Mouse (Mus musculus) brain, embryonic 14.5 days (tissue): Measurements from ENCODE around the gene Sept11. TPM values are rescaled to one million over a fixed set of nuclear protein-coding genes. Genes with fewer than 3 reads are reported as not detected.

Source experiments
- DNase-seq: peaks from one replicate; pipeline ENCODE4 v3.0.0-alpha.2; 2011; ENCODE audit warnings: low read depth
- CTCF ChIP-seq: fragments of 200-500 bp; IDR thresholded peaks from 2 replicates; pipeline ENCODE4 v1.5.1; 2012; ENCODE audit warnings: inconsistent platforms, mild to moderate bottlenecking, moderate library complexity, borderline replicate concordance; ENCODE audit not compliant: insufficient read depth, insufficient read length; ENCODE audit errors: extremely low read depth
- POLR2A ChIP-seq: fragments of 200-500 bp; IDR thresholded peaks from 2 replicates; pipeline ENCODE4 v1.6.1; 2012; ENCODE audit warnings: mild to moderate bottlenecking, inconsistent platforms, borderline replicate concordance; ENCODE audit not compliant: poor library complexity, insufficient read depth, insufficient read length, severe bottlenecking; ENCODE audit errors: extremely low read depth
- polyA plus RNA-seq: library from polyadenylated mRNA; depleted of rRNA; stranded (reverse); fragments of >200 nt; gene quantifications from 2 replicates; pipeline ENCODE4 v1.2.3, GENCODE M21; 2012

The Sept11 gene
- polyA plus RNA-seq, 1 experiment: 133 TPM

DNA sequence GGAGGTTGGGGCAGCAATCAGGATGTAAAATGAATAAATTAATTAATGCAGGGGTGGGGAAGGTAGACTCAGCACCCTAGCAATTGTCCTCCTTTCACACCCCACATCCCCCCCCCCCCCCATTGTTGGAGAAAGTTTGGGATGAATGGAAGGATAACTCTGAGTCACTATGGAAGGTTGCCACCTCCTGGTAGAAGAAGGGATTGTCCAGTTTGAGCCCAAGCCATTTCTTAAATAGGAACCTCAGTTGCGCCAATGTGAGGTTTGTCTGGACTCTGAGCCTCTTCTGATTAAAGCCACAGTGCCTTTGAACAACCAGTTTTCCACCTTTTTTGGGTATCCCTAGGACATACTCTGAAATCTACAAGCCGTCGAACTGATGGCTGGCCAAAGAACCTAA is 70.3 kb downstream of the Sept11 start:
- TF ChIP-seq POLR2A (no peak), CTCF (peak; percentile 63; the same call in 1 of the 2 replicates)
- DNase-seq: peak; percentile 66

- DNase-seq: no peak
- TF ChIP-seq CTCF (no peak), POLR2A (no peak)
Measured at GRCm38 (mm10) chr5:93167919-93168516, 74.8 kb downstream of the Sept11 start.

DNA sequence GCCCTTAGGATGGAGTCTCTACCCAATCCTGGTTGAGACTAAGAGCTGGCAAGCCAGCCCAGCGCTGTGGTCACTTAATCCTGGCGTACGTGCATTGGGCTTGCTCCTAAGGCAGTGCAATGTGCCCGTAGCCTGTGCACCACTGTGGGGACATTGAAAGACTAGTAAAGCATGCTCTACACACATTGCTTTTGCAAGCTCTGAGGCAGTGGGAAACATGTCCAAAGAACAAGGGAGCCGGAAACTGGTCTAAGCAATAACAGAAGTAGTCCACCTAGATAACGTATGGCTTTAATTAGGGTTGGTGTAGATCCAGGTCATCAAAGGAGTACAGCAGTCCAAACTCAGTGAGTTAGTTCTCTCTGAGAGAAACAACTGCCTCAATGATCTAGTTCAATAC is 75.4 kb downstream of the Sept11 start:
- DNase-seq: no peak
- TF ChIP-seq POLR2A: no peak
- TF ChIP-seq CTCF: no peak

GRCm38 (mm10) chr5:93171420-93171819 is 78.2 kb downstream of the Sept11 start:
- DNase-seq: no peak
- TF ChIP-seq CTCF: no peak
- TF ChIP-seq POLR2A: no peak

DNA sequence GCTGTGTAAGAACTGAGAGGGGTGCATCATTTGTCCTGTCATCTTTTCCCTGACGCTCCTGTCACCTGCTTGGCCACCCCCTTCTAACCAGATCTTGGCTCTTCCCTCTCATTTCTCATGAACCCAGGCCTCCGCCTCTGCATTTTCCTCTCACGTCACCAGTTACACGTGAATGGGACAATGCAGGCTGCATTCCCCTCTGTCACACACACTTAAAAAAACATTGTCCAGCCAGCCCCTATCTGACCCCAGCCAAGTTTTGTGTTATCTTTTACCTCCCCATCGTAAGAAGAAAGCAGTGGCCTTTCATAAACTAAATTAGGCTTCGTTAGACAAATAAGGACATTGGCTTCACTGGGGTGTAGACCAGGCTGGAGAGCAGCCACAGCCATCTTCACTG is 79.3 kb downstream of the Sept11 start:
- no peak for TF ChIP-seq CTCF
- no peak for TF ChIP-seq POLR2A
- no peak for DNase-seq

- DNase-seq: no peak
- no peak for TF ChIP-seq CTCF
- TF ChIP-seq POLR2A: no peak
Measured at GRCm38 (mm10) chr5:93174675-93175074, 81.4 kb downstream of the Sept11 start.

DNA sequence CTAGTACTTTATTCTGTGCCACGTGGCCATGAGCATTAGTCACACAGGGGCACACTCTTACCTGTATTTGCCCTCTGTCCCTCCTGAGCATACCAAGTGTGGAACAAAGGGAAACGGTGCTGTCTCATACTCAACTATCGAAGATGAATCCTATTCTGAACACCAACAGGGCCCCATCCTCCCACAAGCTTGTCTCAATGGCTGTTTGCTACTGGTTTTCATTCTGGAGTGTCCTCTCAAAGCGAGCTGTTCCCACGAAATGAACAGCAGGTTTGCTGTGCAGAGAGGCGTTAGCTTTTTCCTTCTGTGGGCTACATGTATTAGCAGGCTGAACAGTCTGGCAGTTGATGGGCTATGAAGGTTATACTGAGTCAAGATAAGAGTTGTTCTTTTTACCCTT is 85.4 kb downstream of the Sept11 start:
- DNase-seq: no peak
- no peak for TF ChIP-seq CTCF
- TF ChIP-seq POLR2A: no peak

DNA sequence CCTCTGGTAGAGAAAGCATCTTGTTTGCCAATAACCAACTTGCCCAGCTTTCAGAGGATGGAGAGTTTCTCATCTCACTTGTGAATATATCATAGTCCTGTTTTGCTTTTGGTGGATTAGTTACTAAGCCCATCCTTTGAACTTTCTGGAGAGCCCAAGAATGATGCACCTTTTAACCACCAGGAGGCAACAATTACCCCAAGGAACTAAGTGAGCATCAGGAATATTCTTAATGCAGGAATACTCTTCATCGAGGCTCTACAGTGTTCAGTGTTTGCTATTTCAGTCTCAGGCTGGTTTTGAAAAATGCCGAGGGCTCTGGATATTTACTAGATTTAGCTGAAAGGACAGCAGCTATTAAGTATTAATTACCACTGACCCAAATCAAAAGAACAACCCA is 87.0 kb downstream of the Sept11 start:
- TF ChIP-seq CTCF: peak; percentile 17; the same call in 1 of the 2 replicates
- TF ChIP-seq POLR2A: no peak
- DNase-seq: peak; percentile 37

- DNase-seq: no peak
- TF ChIP-seq CTCF (no peak), POLR2A (no peak)
Measured at GRCm38 (mm10) chr5:93183311-93183710, 90.1 kb downstream of the Sept11 start.

DNA sequence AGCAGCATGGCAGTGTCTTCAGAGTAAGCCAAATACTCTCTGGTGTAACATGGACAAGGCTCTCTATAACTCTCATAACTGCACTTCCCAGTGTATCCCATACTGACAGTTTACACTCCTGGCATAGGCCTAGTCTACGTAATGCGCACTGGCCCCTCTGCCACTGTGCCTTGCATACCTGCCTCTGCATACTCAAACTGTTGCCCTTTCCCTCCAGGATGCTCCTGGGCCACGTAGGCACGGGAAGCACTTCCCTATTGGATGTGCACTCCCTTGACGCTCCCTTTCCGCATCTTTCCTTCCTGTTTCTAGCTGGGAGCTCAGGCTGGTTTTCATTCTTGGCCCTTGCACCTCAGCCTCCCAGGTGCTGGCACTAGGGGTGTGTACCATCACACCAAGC is 91.3 kb downstream of the Sept11 start:
- no peak for DNase-seq
- no peak for TF ChIP-seq CTCF
- no peak for TF ChIP-seq POLR2A

DNA sequence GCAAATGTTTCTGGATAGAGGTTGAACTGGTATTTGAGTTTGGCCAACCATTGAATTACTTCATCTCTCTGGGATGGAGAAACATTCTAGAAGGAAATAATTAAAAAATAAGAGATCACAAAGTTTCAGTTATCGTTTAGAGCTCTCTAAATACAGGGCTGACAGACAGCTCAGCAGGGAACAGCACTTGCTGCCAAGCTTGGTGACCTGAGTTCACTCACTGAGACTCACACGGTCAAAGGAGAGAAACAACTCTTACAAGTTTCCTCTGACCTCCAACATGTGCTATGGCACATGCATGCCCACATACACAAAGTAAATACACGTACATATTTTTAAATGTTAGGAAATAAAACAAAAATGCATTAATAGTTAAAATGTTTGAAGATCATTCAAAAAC is 96.4 kb downstream of the Sept11 start:
- DNase-seq: no peak
- no peak for TF ChIP-seq CTCF
- no peak for TF ChIP-seq POLR2A

DNA sequence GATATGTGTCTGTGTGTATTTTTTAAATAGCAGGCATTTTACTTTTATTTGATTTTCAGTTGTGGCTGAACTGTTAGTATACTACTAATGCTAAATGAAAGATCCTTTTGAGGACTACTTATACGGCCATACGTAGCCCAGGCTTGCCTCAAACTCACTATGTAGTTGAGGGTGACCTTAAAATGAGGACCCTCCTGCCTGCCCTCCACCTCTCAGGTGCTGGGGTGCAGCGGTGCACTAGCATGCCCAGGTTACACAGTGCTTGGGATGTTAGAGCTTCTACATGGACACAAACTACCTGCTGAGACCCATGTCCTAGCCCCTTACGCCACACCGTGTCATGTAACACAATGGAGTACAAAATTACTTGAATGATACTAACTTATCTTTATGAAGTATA is 97.2 kb downstream of the Sept11 start:
- DNase-seq: no peak
- TF ChIP-seq POLR2A (no peak), CTCF (no peak)
